Mouse (Mus musculus): Measurements from ENCODE around the gene Ninl.

DNA sequence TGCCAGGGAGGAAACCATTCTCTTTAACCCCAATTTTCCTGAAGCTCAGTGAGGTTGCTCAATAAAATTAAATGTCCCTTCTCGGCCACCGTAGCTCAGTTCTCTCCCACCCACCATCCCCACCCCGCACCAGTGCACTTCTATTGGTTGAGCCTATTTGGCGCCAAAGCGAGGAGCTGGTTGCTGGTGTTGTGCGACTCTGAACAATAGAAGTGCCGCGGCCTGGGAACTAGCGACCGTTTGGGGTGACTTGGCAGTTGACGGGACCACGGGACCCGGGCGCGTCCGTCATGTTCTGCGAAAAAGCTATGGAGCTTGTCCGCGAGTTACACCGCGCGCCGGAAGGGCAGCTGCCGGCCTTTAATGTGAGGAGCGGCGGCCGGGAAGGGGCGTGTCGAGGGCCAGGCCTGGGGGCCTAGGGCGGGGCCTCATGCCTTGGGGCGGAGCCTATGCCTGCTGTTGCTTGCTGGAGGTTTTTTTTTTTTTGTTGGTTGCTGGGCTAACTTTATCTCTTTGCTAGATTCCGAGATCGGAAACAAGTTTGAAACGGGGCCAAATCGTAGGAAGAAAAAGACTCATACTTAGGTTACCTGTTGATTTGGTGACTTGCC lies 129.6 kb downstream of the Ninl start:
- TF ChIP-seq GATA1 (IDR thresholded peaks at IDR 0.05; ENCODE audit: borderline replicate concordance, low read length) (no peak), FLI1 (IDR thresholded peaks at IDR 0.05; ENCODE audit: low read length) (peak; percentile 21; the same call in 1 of the 2 replicates)

All from megakaryocyte, embryonic 14.5 days (primary cell).